Mouse (Mus musculus): ENCODE data around the gene Lrrc7. TPM values are rescaled to one million over a fixed set of nuclear protein-coding genes. Genes with fewer than 3 reads are reported as not detected.

The Lrrc7 gene
- polyA plus RNA-seq, 1 experiment, result not detected

DNA sequence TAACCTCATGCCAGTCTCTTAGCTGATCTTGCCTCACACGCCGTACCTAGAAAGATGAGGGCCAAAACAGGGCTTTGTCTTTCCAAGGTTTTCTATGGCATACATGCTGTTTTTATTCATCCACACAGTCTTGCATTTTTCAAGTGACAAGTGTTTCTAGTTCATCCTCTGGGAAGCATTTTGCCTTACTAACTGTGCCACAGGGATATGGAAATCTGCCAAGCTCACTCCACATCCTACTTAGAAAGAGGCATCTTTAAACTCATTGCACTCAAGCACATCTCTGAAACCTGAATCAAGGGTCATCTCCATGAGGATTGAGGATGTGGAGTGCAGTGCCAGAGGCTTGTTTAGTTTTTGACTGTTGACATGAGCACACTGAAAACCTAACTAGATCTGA is 199.9 kb downstream of the Lrrc7 start:
- no peaks in the 10 kb centered on the region for H3K27me3 ChIP-seq (ENCODE audit: control insufficient read depth, insufficient read depth, low read length, poor library complexity, severe bottlenecking)
- no peak overlapping the region for H3K27ac ChIP-seq (ENCODE audit: insufficient read depth, low read length)
- H3K4me1 ChIP-seq (ENCODE audit: control insufficient read depth, insufficient read depth, low read length), result no peaks in the 10 kb centered on the region
- TF ChIP-seq CTCF (IDR thresholded peaks at IDR 0.05; ENCODE audit: low read depth, low read length) (no peak), POLR2A (IDR thresholded peaks at IDR 0.05; ENCODE audit: insufficient read depth, low read length) (no peak), EP300 (IDR thresholded peaks at IDR 0.05; ENCODE audit: insufficient read depth, low read depth, low read length) (no peak)
- no peak overlapping the region for H3K9ac ChIP-seq (ENCODE audit: low read depth, poor library complexity, severe bottlenecking)
- no peaks in the 10 kb centered on the region for H3K36me3 ChIP-seq (ENCODE audit: control insufficient read depth, insufficient read depth, low read length, poor library complexity, severe bottlenecking)
- H3K4me3 ChIP-seq (ENCODE audit: low read depth, low read length), result no peak overlapping the region
- H3K9me3 ChIP-seq (replicated peaks; ENCODE audit: control insufficient read depth, insufficient read depth, low read length, poor library complexity, severe bottlenecking), result no peaks in the 10 kb centered on the region

DNA sequence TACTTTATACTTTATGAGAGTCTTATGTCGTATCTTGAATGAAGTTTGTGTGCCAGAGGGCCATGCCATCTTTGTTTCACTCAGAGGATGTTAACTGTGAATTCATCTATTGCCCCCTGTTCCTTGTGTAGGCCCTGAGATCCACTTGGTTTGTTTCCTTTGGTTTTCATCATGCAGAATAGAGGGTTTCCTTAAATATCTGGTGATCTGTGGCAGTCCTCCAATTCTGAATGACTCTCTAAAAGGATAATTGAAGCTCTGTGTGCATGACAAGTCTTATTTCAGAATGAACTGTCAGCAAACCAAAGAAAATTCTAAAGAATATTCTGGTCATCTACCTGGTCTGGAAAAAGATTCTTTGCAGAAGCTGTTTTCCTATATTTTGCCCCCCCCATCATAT is 205.3 kb downstream of the Lrrc7 start:
- Histone ChIP-seq H3K4me1 (ENCODE audit: control insufficient read depth, insufficient read depth, low read length) (no peaks in the 10 kb centered on the region), H3K9ac (ENCODE audit: low read depth, poor library complexity, severe bottlenecking) (no peak overlapping the region), H3K4me3 (ENCODE audit: low read depth, low read length) (no peak overlapping the region), H3K27ac (ENCODE audit: insufficient read depth, low read length) (no peak overlapping the region), H3K36me3 (ENCODE audit: control insufficient read depth, insufficient read depth, low read length, poor library complexity, severe bottlenecking) (no peaks in the 10 kb centered on the region), H3K9me3 (replicated peaks; ENCODE audit: control insufficient read depth, insufficient read depth, low read length, poor library complexity, severe bottlenecking) (no peaks in the 10 kb centered on the region), H3K27me3 (ENCODE audit: control insufficient read depth, insufficient read depth, low read length, poor library complexity, severe bottlenecking) (no peaks in the 10 kb centered on the region)
- TF ChIP-seq CTCF (IDR thresholded peaks at IDR 0.05; ENCODE audit: low read depth, low read length), result no peak
- no peak for TF ChIP-seq EP300 (IDR thresholded peaks at IDR 0.05; ENCODE audit: insufficient read depth, low read depth, low read length)
- TF ChIP-seq POLR2A (IDR thresholded peaks at IDR 0.05; ENCODE audit: insufficient read depth, low read length), result no peak

DNA sequence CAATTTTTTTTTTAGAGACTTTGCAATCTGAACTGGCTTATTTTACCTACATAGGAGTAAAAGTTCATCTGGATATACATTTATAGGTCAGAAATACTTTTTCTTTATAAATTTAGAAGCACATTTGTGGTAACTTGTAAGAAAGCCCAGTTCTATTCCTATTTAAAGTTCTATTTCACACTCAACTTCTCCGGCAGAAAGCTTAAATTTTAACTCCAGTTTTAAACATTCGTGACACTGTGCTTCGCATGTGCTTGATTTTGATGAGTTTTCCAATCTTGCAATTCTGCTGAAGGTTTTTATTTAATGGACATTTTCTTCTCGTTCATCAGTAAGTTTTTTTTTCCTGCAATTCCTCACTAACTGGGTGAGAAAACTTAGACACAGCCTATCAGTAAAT is 205.8 kb downstream of the Lrrc7 start:
- Histone ChIP-seq H3K27ac (ENCODE audit: insufficient read depth, low read length) (no peak overlapping the region), H3K36me3 (ENCODE audit: control insufficient read depth, insufficient read depth, low read length, poor library complexity, severe bottlenecking) (no peaks in the 10 kb centered on the region), H3K4me3 (ENCODE audit: low read depth, low read length) (no peak overlapping the region), H3K4me1 (ENCODE audit: control insufficient read depth, insufficient read depth, low read length) (no peaks in the 10 kb centered on the region), H3K9ac (ENCODE audit: low read depth, poor library complexity, severe bottlenecking) (no peak overlapping the region), H3K9me3 (replicated peaks; ENCODE audit: control insufficient read depth, insufficient read depth, low read length, poor library complexity, severe bottlenecking) (no peaks in the 10 kb centered on the region), H3K27me3 (ENCODE audit: control insufficient read depth, insufficient read depth, low read length, poor library complexity, severe bottlenecking) (no peaks in the 10 kb centered on the region)
- TF ChIP-seq CTCF (IDR thresholded peaks at IDR 0.05; ENCODE audit: low read depth, low read length) (no peak), POLR2A (IDR thresholded peaks at IDR 0.05; ENCODE audit: insufficient read depth, low read length) (no peak), EP300 (IDR thresholded peaks at IDR 0.05; ENCODE audit: insufficient read depth, low read depth, low read length) (no peak)

DNA sequence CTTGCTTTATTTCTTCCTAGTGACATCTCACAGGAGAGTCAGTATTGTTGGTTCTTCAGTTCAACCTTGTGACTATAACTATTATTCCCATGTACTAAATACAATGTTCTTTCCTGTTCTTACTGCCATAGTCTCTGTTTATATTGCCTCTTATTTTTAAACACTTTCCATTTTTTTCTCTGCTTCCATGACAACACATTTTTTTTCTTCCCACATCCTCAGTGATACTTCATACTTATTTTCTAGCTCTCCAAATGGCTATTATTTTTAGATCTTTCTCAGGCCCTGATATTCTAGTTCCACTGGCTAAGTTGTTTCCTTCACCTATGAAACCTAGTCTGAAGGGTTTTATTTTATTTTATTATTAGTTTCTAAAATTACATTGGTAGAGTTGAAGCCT is 221.2 kb downstream of the Lrrc7 start:
- H3K27me3 ChIP-seq (ENCODE audit: control insufficient read depth, insufficient read depth, low read length, poor library complexity, severe bottlenecking), result no peaks in the 10 kb centered on the region
- TF ChIP-seq CTCF (IDR thresholded peaks at IDR 0.05; ENCODE audit: low read depth, low read length) (no peak), EP300 (IDR thresholded peaks at IDR 0.05; ENCODE audit: insufficient read depth, low read depth, low read length) (no peak), POLR2A (IDR thresholded peaks at IDR 0.05; ENCODE audit: insufficient read depth, low read length) (no peak)
- H3K4me3 ChIP-seq (ENCODE audit: low read depth, low read length), result no peak overlapping the region
- H3K4me1 ChIP-seq (ENCODE audit: control insufficient read depth, insufficient read depth, low read length), result no peaks in the 10 kb centered on the region
- no peak overlapping the region for H3K9ac ChIP-seq (ENCODE audit: low read depth, poor library complexity, severe bottlenecking)
- H3K27ac ChIP-seq (ENCODE audit: insufficient read depth, low read length), result no peak overlapping the region
- no peaks in the 10 kb centered on the region for H3K9me3 ChIP-seq (replicated peaks; ENCODE audit: control insufficient read depth, insufficient read depth, low read length, poor library complexity, severe bottlenecking)
- no peaks in the 10 kb centered on the region for H3K36me3 ChIP-seq (ENCODE audit: control insufficient read depth, insufficient read depth, low read length, poor library complexity, severe bottlenecking)

DNA sequence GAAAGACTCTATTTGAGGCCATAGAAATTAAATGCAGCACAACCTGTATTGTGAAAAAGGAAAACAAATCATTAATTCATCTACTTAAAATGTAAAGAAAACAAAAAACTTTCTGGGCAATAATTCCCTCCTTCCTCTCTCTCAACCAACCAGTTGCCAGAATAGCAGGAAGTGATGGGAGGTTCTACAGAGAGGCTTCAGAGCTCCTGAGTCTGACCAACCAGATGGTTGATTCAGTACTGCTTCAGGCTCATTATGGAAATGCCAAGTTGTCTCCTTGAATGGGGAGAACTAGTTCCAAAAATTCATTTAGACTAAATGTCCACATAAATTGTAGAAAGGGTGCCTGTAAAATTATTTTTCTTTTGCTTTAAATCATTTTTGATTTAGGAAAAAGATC is 231.9 kb downstream of the Lrrc7 start:
- H3K9ac ChIP-seq (ENCODE audit: low read depth, poor library complexity, severe bottlenecking), result no peak overlapping the region
- H3K27me3 ChIP-seq (ENCODE audit: control insufficient read depth, insufficient read depth, low read length, poor library complexity, severe bottlenecking), result no peaks in the 10 kb centered on the region
- H3K9me3 ChIP-seq (replicated peaks; ENCODE audit: control insufficient read depth, insufficient read depth, low read length, poor library complexity, severe bottlenecking), result 0 out of 2 replicates have a peak, but pooled peaks cover 5% of the 10 kb centered on the region
- H3K36me3 ChIP-seq (ENCODE audit: control insufficient read depth, insufficient read depth, low read length, poor library complexity, severe bottlenecking), result no peaks in the 10 kb centered on the region
- H3K4me1 ChIP-seq (ENCODE audit: control insufficient read depth, insufficient read depth, low read length), result no peaks in the 10 kb centered on the region
- H3K4me3 ChIP-seq (ENCODE audit: low read depth, low read length), result no peak overlapping the region
- no peak overlapping the region for H3K27ac ChIP-seq (ENCODE audit: insufficient read depth, low read length)
- TF ChIP-seq EP300 (IDR thresholded peaks at IDR 0.05; ENCODE audit: insufficient read depth, low read depth, low read length) (no peak), POLR2A (IDR thresholded peaks at IDR 0.05; ENCODE audit: insufficient read depth, low read length) (no peak), CTCF (IDR thresholded peaks at IDR 0.05; ENCODE audit: low read depth, low read length) (no peak)

DNA sequence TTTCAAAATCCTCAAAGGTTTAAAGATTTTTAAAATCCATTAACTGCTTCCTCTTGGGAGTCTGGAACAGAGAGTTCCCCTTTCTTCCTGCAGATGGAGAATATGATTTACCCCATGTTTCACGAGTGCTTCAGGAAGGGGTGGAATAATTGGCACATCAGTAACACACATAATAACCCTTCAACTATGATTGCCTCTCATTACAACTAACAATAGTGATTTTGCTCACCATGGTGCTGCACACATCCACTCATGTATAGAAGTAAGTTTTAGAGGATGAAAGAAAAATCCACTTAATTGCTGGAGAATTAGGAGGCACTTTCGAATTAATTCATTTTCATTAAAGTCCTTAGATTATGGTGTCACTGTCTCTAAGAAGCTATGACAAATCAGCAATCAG is 251.6 kb downstream of the Lrrc7 start:
- Histone ChIP-seq H3K4me3 (ENCODE audit: low read depth, low read length) (no peak overlapping the region), H3K9me3 (replicated peaks; ENCODE audit: control insufficient read depth, insufficient read depth, low read length, poor library complexity, severe bottlenecking) (no peaks in the 10 kb centered on the region), H3K4me1 (ENCODE audit: control insufficient read depth, insufficient read depth, low read length) (no peaks in the 10 kb centered on the region), H3K27ac (ENCODE audit: insufficient read depth, low read length) (no peak overlapping the region), H3K36me3 (ENCODE audit: control insufficient read depth, insufficient read depth, low read length, poor library complexity, severe bottlenecking) (no peaks in the 10 kb centered on the region), H3K9ac (ENCODE audit: low read depth, poor library complexity, severe bottlenecking) (no peak overlapping the region), H3K27me3 (ENCODE audit: control insufficient read depth, insufficient read depth, low read length, poor library complexity, severe bottlenecking) (no peaks in the 10 kb centered on the region)
- TF ChIP-seq CTCF (IDR thresholded peaks at IDR 0.05; ENCODE audit: low read depth, low read length) (no peak), POLR2A (IDR thresholded peaks at IDR 0.05; ENCODE audit: insufficient read depth, low read length) (no peak), EP300 (IDR thresholded peaks at IDR 0.05; ENCODE audit: insufficient read depth, low read depth, low read length) (no peak)

Data from ES-Bruce4 (cell line).